Mouse (Mus musculus): ENCODE measurements at regions not wholly inside any gene's neighbourhood (a gene's known extent, or its start where the extent isn't known, plus 50 kb on each side); places are given as distances from the start of the nearest gene placed in this dataset.

DNA sequence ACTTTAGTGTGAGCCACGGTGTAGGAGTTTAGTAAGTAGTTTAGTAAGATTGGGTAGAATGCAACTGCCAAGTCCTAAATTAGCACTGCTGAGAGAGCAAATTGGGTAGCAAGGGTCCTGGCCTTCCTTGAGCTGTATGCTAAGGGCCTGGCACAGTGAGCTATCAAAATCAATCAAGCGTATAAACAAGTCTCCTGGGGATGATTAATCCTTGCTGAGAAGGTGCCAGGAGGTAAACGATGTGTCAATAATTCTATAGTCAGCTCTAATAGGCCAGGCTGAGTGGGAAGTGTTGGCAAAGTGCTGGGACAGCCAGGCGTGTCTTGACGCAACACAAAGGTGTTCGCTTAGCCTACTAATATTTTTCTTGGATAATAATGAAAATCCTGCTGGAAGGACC, 183.6 kb upstream of the Thbs1 start:
- DNase-seq, result no peak

DNA sequence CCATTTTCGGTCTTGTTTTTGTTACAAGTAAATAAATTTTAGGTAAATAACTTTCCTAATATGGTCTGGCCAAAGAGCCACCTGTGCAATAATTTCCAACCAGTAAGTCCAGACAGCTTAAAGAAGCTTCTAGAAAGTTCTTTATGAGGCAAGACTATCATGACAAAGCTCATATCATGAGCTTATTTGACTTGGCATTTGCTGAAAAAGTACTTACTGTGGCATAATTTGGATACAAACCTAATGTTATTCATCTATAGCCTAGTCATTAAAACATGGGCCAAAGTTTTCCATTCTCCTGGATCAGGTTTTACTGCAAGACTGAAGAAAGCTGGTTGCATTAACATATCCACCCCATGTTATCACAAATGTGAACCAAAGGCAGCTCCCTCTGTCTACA, 182.1 kb upstream of the Thbs1 start:
- DNase-seq, result no peak

DNA sequence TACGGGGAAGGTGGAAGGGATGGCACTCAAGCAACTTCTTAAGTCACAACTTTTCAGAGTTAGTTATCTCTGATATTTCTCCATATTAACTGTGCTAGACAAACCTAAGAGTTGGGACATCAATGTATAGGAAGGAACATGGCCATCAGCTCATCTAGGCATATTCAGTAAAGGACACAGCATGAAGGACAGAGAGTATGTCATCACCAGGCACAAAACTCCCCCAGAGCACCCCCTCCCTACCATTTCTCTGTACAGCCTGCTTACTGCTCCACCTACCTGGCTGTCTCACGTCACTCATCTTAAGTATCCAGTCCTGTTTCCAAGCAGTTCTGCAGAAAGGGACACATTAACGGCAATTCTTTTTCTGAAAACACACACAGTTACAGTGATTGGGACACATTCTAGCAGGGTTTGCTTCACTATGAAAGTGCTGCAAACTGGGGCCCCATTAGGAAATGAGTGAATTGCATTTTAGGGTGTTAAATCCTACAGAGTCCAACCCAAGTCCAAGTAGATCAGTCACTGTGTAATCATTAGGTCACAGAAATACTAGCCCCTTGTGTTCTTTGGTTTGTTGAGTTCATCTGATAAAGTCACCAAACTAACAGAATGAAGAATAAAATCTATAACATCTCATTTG, 180.7 kb upstream of the Thbs1 start:
- DNase-seq, result no peak

DNA sequence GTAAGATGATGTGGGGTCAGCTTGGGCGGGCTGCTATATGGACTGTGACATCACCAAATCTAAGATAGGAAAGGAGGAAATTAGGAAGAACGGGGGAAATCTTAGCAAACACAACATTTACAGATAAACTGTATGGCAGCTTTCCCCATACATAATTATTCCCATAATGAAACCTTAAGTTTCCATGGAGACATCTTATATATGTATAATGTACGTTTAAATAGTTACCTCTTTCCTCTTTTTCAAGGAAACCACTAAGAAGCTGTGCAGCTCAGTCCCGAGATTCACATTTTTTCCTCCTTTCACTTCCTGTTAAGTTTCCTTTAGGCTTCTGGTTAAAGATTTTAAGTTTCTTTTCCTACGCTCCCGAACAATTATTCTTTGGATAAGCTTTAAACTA, 175.1 kb upstream of the Thbs1 start:
- no peak for DNase-seq

DNA sequence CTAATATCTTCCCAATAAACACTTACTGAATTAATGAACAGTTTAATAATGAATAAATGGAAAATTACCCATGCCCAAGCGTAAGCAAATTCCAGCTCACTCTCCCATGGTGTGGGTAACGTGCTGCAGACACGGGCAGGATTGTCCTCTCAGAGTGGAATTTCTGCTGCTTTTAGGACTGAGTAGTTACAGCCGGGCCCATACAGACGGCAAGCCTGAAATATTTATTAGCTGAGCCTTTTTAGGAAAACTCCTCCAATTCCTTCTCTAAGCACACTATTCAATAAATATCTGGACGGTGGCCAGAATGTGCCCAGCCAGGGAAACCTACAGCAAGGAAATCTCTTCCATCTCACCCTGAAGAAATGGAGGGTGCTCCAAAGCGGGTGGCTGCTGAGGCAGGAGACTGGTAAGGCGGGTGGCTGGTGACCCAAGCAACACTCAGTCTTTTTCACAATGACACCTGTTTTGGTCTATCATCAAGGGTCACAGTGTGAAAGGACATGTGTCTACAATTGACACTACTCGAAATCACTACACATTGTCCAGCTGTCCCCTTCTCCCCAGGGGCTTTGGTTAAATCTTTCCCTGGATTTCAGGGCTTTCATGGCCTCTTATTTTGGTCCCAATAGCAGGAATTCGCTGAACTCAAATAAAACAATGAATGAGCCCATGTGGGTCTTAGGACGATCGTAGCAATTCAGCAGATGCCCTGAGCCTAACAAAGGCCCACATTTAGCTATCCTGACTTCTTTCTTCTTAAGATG, 173.2 kb upstream of the Thbs1 start:
- DNase-seq, result no peak

DNA sequence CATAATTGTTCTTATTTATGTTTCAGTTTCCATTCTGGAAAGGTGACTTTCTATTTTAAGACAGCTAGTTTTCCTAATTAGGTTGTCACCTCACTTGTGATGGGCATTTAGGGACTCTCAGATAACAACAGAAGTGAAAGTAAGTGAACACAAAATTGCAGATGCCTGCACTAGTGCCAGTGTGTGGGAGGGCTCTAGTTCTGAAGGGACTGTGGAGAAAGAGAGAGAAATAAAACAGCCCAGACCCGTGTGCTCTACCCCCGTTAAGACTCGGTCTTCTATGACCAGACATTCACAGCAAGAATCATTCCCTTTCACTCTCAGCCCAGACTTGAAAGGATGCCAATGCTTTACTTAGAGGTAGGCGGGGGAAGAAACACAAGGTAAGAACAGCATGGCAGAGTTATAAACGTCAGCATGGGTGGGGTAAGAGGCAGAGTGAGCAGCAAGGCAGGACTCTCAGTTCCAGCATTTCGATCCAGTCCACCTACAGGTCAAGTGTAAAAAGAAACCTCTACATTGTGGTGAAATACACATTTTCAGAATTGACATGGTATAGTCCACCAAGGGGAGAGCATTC, 170.1 kb upstream of the Thbs1 start:
- no peak for DNase-seq

DNA sequence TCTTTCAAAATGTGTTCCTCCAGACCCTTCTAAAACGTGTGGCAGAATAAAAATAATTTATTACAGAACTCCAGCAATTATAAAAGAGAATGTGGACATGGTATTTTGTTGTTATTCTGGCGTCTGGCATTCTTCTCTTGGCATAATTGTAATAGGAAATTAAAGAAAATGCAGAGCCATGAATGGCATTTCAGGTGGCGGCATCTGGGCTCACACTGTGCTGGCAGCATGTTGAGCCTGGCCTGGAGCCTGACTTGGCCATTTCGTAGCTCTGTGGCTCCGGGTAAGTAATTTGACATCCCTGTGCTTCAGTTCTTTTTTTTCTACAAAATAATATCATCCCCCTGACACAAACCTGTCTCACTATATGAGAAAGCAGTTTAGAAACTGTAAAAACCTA, 168.0 kb upstream of the Thbs1 start:
- DNase-seq, result no peak

DNA sequence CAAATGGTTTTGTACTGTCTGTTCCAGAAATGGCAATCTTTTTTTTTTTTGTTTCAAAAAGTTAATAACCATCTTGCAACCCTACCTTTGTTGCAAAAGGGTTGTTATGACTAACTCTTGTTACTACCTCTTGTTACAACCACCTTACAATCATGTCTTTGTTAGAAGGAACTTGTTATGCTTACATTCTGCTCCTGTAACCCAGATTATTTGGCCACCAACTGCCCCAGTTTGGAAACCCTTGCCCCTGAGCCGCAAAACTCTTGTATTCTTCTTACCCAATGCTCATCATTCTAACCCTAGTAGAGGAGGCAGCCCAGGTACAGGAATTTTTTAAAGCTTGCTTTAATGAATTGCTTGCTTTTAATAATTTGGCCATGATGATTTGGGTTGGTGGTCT, 167.4 kb upstream of the Thbs1 start:
- DNase-seq, result no peak

DNA sequence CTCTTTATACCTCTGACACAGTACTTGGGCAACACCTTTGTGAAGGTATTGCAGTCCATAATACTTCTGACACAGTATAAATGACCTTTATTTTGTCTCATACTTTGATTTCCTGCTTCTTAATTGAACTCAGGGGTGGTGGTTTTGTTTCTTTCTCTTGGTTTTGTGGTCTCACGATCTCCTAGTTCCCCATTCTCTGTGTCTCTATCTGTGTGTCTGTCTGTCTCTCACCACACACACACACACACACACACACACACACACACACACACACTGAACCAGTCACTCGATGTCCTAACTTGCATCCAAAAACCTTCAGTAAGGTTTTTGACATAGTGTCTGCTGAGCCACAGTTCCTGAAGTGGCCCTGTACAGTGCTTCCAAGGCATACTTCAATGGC, 166.7 kb upstream of the Thbs1 start:
- DNase-seq, result no peak

DNA sequence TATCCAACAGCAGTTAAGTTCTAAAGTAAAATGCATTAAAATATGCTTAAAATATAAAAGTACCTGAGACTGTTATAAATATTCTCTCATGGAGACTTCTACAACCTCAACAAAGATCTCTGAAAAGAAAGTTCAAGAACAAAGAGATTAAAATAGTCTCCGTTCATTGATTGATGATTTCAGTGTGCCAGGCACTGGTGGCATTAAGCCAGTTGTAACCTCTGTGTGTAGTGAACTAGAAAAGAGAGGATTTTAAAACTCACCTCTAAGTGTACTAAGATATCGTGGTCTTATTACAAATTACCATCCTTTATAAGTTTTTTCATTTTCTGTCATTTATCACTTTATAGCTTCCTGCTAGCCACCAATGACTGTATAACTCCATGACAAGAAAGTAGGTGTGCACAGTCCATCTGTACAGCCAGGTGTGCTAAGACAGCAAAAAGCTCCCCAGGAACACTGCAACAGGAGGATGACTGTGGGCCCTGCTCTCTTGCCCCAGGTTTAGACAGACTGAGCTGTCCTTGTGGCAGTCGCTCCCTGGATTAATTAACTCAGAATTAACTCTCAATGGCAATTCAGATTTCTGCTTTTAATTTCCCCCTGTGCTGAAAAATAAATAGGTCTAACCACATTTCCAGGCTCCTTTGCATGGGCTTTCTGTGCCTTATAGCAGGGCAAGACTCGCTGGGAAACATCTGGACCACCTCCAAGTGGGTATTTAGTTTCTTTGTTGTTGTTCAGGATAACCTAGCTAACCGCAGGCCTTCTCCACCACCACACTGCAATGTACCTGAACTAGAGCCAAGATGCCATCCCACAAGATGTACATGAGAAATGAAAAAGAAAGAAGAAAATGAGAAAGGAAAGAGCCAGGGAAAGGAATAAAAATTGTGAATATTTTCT, 161.0 kb upstream of the Thbs1 start:
- no peak for DNase-seq

DNA sequence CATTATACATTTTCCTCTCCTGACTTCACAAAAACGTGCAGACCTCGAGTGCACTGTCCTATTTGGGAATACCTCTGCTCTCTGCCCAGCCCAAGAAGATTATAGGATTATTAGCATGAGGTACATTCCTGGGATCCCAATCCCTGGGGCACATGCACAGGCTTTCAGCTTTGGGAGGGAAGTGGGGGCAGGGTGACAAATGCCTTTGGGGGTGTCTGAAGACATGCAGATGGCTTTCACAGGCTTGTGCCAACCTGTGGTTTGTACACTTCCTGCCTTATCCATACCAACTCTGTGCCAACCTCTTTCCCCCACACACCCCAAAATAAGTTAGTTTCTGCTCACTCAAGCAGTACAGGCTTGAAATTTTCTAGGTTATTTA, 160.3 kb upstream of the Thbs1 start:
- peak; percentile 4 to 24 for DNase-seq

DNA sequence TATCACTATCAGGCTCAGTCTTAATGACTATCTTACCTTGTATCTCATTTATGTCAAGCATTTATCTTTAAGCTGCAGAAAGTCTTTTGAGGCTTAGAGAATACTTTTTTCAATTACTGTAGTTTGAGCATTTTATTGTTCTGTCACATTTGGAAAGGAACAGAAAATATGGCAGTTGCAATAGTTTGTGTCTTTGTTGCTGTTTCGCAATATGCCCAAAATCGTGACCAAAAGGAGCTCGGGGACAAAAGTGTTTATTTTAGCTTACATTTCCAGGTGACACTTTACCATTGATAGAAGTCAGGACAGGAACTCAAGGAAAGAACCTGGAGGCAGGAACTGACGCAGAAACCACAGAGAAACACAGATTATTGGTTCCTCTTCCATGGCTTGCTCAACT, 152.9 kb upstream of the Thbs1 start:
- DNase-seq, result no peak

DNA sequence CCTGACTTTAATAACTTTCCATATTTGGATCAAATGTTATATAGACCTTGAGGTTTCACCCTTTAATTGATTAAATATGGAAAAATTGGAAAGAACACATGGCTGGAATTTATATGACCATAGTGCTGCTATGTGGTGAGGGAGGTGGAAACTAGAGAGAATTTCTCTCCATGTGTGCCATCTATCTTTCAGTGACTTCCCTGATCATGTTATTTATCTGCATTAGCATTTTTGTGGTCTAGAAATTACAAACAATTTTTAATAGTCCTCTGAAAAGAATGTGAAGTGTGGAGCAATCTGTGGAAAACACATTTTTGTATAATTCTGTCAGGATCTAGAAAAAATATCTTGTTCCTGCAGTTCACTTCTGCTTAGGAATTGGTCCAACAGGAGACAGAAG, 152.2 kb upstream of the Thbs1 start:
- no peak for DNase-seq

DNA sequence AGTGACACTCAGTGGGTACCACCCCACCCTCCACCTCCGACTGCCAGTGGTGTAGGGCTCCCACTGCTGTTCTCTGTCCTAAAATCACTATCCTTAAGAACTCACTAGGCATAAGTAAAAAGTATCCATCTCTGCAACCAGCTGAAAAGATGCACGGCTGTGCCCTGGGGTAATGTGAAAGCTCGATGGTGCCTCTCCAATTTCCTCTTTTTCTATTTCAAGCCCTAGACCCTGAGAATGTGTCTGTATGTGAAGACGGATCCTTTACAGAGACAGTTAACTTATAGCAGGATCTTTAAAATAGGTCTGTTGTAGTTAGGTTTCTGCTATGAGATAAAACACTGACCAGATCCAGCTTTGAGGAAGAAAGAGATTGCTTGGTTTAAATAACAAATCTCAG, 149.1 kb upstream of the Thbs1 start:
- DNase-seq, result no peak

DNA sequence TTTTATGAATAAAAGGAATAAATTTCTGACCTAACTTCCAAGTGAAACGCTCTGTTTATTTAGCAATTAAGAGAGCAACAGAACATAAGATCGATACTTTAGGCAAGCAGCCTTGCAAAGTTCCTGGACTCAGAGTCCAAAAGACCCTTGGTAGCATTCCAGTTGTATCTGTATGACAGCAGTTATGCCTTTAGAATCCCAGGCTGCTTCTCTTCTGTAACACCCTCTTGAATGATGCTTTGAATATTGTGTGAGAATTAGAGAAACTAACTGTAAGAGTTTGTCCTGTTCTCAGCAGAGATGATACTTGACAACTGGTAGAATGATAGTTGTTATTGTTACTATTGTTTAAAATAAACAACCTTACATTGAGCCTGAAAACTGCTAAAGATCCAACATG, 148.2 kb upstream of the Thbs1 start:
- no peak for DNase-seq

DNA sequence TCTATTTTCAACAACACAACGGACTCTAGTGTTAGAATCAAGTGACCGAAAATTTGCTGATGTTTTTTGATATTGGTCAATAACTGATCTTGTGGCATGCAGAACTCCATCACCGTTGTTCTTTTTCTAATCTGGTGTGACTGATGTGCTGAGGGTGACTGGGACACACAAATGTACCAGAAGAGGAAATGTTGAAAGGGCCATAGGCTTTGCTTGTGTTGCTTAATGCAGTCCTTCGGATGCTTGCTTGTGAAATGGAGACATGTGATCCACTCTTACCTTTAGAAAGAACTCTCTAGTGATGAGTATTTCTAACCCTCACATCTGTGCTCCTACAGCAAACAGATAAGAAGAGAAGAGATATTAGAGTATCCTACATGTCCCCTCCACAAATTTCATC, 145.9 kb upstream of the Thbs1 start:
- no peak for DNase-seq

DNA sequence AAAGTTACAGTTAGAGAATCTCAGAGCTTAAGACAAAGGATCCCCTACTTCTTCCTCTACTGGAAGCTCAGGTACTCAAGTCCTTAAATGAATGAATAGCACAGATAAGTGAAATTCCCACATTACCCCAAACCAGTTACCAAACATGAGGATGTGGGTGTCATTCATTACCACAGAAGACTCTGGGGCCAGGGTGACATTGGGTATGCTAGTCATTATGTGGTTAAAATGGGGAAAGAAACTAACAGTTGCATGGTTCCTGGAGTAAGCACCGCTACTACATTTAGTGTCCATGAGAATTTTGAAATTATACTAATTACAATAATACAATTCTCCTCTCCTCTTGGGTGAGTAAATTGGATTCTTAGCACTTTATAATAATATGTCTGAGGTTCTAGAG, 142.9 kb upstream of the Thbs1 start:
- no peak for DNase-seq

DNA sequence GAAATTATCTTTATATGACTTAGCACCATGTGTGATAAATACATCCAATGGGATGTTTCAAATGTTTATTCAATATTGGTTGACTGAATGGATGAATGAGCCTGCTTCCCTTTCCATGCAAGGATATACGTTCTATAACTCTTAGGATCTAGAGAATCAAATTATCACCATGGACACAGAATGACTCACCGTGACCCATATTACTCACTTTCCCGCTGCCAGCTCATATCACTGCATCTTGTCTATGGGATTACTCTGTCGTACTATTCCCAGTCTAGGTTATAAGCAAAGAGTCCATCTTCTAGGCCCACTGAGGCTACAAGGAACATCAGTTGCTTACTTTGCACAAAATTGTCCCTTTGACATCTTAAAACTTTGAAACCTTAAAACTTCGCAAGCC, 141.0 kb upstream of the Thbs1 start:
- DNase-seq, result no peak

DNA sequence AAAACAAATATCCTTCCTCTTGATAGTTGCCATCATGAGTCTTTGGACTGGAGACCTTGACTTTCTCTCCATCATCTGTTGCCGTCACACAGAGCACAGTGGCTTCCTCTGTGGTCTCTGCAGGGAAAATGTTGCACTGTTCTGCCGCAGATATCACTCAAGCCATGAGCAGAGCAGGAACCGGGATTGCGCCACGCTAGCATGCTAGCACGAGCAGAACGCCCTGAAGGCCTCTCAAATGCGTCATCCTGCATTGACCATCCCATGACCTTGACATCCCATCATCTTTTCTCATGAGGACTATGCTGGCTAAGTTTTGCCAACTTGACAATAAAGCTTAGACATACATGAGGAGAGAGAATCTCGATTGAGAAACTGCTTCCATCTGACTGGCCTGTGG, 134.6 kb upstream of the Thbs1 start:
- DNase-seq, result no peak

DNA sequence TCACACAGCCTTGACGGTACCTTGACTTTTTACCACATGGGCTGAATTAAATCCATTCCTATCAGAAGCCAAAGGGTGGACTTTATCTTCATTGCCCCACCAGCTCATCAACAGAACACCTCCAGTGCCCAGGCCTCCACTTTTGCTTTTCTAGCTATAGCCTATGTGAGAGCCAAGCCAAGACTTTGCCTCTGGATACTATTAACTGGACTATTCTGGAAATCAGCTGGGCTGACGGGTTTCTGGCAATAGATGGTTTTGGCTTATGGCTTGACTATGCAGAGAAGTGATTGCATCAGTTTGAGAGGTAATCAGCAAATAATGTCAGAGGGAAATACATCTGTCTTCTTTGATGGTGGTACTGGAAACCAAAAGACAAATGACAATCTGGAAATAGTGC, 130.8 kb upstream of the Thbs1 start:
- no peak for DNase-seq

DNA sequence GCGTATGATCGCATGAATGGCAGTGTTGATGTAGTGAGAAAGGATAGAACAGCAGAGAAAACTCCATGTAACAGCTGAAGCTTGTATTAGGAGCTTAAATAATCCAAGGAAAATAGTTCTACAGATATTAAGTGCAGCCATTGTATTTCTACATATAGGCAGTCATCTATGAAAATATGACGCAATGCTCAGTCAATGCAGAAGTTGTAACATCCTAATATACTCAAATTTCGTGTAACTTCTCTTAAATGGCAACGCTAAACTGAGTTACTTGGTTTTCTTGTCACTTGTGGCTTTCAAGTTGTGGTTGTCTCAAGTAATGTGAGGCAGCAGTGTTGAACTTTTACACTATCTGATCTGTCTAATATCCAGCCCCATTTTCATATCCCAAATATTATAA, 127.1 kb upstream of the Thbs1 start:
- no peak for DNase-seq

DNA sequence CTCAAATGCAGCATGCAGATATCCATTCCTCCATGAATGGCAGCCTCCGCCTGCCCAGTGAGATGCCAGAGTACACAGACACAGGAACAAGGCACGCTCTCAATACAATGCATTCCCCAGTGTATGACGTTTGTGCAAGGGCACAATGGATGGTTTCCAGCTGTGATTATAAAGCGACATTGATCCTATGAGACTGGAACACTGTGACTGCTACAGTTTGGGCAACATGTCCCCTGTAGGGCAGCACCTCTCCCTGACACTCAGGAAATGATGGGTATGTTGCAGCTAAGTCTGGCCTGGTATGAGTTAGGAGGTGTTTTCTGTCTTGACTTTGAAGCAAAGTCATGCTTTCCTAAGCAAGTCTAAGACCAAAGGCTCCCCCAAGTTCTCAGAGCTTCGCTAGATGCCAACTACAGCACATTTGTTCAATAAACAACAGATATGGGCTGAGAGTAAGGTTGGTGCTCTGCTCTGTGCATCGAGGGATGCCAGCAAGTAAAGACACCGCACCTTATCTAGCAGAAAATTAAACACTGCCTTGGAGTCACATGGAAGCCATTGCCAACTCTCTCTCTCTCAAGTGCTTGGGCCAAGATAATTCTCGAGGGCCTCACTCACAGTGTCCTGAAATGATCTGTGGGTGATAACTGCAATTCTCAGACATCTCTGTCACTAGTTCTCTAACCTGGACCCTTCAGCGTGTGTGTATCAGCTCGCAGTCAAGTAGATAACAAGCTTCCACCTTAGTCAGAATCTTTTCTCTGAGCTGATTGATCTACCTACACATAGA, 124.1 kb upstream of the Thbs1 start:
- no peak for DNase-seq

All from thymus, adult 18-20 months (tissue).